ENCODE assay signal across 27 mouse cellular contexts in the genomic region with DNA sequence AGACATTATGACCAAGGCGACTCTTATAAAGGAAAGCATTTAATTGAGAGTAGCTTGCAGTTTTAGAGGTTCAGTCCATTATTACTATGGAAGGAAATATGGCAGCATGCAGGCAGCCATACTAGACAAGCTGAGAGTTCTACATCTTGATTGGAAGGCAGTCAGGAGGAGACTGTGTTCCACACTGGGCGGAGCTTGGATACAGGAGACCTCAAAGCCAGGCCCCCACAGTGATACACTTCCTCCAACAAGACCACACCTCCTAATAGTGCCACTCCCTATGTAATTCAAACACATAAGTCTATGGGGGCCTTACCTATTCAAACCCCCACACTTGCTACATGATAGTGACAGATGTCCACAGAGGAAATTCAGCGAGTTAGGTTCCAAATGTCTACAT.
"Had no signal": no experiment of that assay in that cellular context is flagged by ENCODE, and none has a peak within 500 bp of the region (broad histone marks: within the 10 kb centered on the region; RNA-seq: fewer than 3 reads in every experiment).

No protein-coding gene starts in this region.

- H3K9me3 ChIP-seq: limb, embryonic 10.5 days; liver, embryonic 12.5 days; liver, embryonic 13.5 days; liver, embryonic 15.5 days; lung, embryonic 15.5 days; midbrain, embryonic 12.5 days; midbrain, embryonic 15.5 days had no signal

- H3K27ac ChIP-seq: limb, embryonic 10.5 days; limb, embryonic 12.5 days; limb, embryonic 13.5 days; limb, embryonic 15.5 days; liver, embryonic 12.5 days; liver, embryonic 13.5 days; liver, embryonic 14.5 days; liver, embryonic 15.5 days; lung, embryonic 15.5 days; macrophage; midbrain, embryonic 10.5 days; midbrain, embryonic 12.5 days; midbrain, embryonic 13.5 days; midbrain, embryonic 15.5 days had no signal

- H3K9ac ChIP-seq: limb, embryonic 12.5 days; limb, embryonic 13.5 days; limb, embryonic 15.5 days; liver, embryonic 12.5 days; liver, embryonic 13.5 days; liver, embryonic 14.5 days; liver, embryonic 15.5 days; liver, postnatal 0 days; lung, embryonic 14.5 days; lung, embryonic 15.5 days; midbrain, embryonic 12.5 days; midbrain, embryonic 13.5 days; midbrain, embryonic 15.5 days had no signal

- H3K4me3 ChIP-seq: limb, embryonic 10.5 days; limb, embryonic 12.5 days; limb, embryonic 13.5 days; limb, embryonic 15.5 days; liver, embryonic 12.5 days; liver, embryonic 13.5 days; liver, embryonic 15.5 days; lung, embryonic 15.5 days; megakaryocyte, embryonic 14.5 days; midbrain, embryonic 10.5 days; midbrain, embryonic 12.5 days; midbrain, embryonic 13.5 days; midbrain, embryonic 15.5 days; myocyte had no signal

- H3K36me3 ChIP-seq: limb, embryonic 15.5 days; liver, embryonic 13.5 days; liver, embryonic 15.5 days; midbrain, embryonic 12.5 days; midbrain, embryonic 13.5 days; midbrain, embryonic 15.5 days had no signal

- DNase-seq: left cerebral cortex, postnatal 4 days; liver; liver, embryonic 13.5 days; liver, postnatal 0 days; lung, adult 18-20 months; lung, adult 2 months; lung, embryonic 14.5 days; lung, postnatal 10 days; lung, postnatal 14 days; lung, postnatal 36 days; lung, postnatal 4 days; midbrain, embryonic 14.5 days had no signal

- H3K27me3 ChIP-seq: limb, embryonic 12.5 days; limb, embryonic 13.5 days; limb, embryonic 15.5 days; liver, embryonic 12.5 days; liver, embryonic 13.5 days; liver, embryonic 15.5 days; lung, embryonic 15.5 days; megakaryocyte, embryonic 14.5 days; midbrain, embryonic 12.5 days; midbrain, embryonic 13.5 days; midbrain, embryonic 15.5 days had no signal
